Mouse (Mus musculus) c-Kit-positive CD71-negative TER-119-negative erythroid progenitor cells, embryonic 14.5 days (primary cell): Measurements from ENCODE around the gene Ddb1.

ENCODE experiments used
- DNase-seq: peaks from one replicate; pipeline ENCODE4 v3.0.0-alpha.2; 2013; ENCODE audit warnings: low read depth

Ddb1 gene

DNA sequence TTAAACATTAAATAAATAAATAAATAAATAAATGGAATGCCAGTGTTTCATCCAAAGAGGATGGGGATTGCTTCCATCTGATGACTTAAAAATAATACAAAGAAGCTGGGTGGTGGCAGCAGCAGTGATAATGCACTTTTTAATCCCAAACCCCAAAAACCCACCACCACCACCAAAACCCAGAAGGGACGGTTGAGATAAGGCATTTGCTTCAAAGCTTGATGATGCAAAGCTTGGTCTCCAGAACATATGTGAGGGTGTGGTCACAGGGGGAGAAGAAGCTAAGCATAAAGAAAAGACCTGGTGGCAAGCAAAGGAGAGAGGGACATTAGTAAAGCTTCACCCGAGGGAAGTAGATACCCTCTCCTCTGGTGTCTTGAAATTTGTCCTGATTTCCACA is 56.8 kb downstream of the Ddb1 start:
- peak; percentile 37 for DNase-seq

DNA sequence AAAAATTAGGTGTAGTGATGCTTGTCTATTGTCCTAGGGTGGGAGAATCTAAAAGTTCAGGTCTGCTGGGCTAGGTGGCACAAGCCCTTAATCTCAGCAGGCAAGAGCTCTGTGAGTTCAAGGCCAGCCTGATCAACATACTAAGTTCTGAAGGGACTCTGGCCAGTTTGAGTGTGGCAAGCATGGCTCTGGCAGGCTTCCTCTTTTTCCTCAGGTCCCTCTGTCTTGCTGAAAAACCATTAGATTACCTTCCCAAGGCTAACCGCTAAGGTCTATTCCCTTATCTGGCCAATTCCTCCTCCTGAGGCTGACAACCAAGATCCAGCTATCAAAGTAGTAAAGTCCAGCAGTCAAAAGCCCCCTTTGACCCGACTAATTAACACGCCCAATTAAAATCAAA is 57.5 kb downstream of the Ddb1 start:
- DNase-seq, result no peak

DNA sequence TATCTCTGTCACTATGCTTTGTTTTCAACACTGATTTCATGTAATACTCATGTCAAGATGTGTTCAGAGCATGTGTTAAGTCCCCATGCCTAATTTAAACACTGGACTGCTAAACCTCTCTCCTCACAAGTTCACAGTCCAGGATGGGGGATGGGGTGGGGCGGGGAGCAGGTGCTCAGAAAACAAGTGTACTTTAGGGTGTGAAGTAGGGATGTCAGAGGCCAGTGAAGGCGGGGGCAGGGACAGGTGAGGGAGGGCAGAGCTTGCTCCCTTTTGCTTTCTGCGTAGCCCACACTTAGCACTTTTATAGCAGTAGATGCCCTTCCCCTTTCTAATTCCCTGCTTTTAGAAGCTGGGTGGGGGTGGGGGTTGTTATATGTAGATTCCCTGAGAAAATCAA is 60.0 kb downstream of the Ddb1 start:
- DNase-seq, result no peak

DNA sequence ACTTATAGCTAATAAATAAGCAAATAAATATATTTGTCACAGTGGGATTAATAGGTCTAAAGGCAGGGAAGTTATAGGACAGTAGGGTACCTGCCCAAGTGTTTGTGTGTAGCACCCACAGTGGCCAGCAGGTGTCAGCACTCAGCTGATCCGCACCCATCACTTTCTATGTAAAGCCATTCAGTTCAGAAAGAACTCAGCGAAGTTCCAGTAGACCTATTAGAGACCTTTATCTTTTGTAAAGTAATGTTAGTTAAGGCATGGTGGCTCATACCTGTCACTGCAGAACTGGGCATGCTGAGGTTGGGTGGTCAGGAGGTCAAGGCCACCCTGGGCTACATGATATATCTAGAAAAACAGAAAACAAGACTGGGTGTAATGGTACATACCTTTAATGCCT is 60.4 kb downstream of the Ddb1 start:
- peak; percentile 53 for DNase-seq

DNA sequence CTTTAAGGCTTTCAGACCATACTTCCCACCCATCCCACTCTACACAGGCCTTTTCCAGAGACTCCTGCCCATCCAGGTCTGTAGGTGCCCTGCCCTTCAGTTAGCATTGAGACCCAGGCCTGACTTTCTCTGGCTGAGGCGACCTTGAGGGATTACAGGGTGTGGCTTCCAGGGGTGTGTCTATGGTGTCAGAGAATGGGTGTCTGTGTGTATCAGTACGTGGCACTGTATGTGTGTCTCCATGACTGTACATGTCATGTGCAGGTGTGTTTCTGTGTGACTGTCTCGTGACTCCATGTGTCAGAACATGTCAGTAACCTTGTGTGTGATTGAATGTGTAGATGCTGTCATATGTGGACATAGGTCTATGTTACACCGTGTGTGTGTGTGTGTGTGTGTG is 66.2 kb downstream of the Ddb1 start:
- DNase-seq, result no peak

DNA sequence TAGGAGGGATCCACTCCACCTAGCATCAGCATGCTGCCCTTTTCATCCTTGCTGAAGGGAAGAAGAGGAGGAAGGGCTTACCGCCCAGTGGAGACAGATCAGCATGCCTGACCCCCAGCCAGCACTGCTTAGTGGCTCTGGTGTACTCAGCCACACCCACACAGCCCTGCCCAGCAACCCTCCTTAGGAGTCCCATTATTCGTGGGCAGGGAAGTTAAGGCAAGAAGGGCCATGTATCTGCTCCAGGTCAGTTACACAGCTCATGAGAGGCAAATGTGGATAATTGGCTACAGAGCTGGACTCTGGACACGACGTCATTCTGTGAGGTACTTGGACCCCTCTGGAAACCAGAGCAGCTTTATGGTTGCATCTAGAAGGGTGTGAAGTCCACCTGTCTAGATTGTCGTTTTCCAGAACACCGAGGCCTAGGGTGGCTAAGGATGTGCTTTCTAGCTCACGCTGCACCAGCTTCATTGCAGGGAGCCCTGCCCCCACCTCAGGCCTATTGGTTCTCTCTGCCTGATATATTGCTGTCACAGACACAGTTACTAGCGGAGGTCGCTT is 66.8 kb downstream of the Ddb1 start:
- no peak for DNase-seq

DNA sequence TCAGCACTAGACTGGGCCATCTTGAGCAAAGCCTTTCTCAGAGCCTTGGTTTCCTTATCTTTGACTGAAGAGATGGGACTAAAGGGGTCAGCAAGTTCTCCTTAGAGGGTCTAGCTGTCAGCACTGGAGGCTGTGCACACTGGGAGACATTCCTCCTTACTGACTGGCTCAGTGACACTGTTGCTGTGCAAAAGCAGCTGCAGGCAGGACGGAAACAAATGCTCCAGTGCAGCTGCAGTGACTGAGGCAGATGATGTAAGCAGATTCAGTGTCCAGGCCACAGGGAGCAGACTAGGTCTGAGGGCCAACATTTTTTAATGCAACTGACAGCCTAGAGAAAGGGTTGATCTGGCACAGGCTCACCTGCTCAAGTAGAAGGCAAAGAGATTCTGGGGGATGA is 68.1 kb downstream of the Ddb1 start:
- no peak for DNase-seq

DNA sequence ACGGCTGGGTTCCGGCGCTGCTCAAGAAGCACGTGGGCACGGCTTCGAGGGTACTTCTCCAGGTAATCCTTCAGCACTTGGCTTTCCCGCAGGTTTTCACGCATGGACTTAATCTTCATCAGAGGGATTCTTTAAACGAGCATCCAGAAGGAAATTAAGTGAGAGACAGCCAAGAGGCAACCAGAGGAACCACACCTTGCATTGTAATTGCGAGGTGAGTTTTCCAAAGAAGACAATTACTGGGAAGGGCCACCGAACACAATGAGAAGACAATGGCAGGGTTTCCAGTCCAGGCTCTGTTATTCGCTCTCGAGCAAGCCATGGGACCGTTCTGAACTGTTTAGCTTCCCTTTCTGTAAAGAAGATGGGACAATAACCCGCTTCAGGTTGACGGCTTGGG is 71.5 kb downstream of the Ddb1 start:
- DNase-seq, result no peak

DNA sequence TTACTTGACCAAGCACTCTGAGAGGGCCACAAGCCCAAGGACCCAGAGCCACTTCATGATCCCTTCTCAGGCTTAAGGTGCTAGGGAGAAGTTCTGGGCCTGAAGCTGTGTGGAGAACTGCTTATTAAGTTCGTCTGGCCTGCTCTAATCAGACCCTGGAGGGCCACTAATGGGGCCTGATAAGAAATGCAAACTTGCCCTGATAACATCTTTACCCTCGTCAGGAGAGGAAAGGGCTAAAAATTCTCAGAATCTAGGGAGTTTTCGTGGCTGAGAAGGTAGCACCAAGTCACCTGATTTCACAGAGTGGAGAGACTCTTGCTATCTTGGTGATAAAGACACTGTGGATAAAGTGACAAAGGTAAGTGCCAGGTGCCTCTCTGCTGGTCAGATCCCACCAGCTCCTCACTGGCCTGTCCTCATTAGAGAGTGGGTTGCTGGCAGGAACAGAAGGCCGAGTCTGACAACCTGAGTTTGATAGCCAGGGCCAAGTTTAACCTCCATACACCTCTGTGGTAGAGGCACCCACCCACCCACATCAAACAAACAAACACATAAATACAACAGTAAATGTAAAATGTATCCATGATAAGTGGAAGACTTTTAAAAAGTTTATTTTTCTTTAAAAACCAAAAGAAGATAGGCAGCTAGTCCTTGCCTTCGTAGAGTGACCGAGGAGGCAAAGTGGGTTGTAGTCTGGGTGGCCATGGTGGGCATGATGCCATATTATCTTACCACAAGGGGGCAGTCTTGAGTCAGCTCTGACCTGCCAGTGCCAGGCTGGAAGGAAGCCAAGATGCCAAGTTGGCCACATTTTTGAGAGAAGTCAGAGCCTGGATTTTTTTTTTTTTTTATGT is 73.0 kb downstream of the Ddb1 start, which contains the start of gene Pga5:
TSS of gene Pga5 (minus strand) at position 157 of the 857 bp plus-strand sequence.
- no peak for DNase-seq

DNA sequence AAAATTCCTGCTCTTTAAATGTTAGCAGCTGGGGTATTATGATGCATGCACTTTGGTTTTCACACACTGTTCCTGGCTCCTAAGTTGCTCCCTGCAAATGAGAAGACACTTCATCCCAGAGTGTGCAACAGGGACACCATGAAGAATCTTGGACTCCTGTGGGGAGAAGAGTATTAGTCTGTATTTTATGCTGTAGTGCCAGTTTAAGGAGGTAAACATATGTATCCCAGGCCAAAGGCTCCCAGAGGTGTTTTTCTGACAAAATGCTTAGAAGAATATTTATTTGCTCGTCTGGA is 73.6 kb downstream of the Ddb1 start:
- DNase-seq, result no peak
